Mouse (Mus musculus): ENCODE results near the gene Prdm16.

The Prdm16 gene

DNA sequence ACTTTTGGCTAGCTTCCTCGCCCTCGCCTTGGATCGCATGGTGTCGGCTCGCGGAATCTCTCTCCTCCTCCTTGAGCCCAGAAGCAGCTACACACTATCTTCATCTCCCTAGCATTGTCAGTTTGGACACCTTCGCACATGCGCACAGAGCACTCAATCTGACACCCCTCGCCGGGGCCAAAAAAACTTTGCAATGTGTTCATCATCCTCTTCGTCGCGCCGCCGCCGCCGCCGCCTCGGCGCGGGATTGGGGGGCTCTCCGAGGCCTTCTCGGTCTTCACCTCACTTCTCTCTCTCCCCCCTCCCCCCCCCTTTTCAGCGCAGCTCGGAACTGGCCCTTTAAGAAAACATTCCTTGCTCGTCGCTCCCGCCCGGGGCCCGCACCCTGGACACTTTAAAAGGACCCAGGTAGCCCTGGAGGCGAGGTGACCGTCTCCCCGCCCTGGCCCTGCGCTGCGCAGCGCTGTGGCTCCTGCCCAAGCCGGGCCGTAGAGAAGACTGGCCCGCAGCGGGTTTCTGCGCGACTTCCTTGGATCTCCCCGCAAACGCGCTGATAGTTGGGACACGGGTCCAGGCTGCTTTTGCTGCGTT lies at the start of gene Prdm16:
Gene Prdm16, minus strand, starts transcription at position 153 of the 591 bp plus-strand sequence.
- Histone ChIP-seq H3K9me3 (ENCODE audit: low read length) (no peaks in the 10 kb centered on the region), H3K27me3 (ENCODE audit: insufficient read depth, low read length) (peaks cover 94% of the 10 kb centered on the region), H3K4me1 (replicated peaks; ENCODE audit: low read depth, low read length) (peaks cover 53% of the 10 kb centered on the region), H3K36me3 (ENCODE audit: insufficient read depth, low read length) (no peaks in the 10 kb centered on the region), H3K4me3 (replicated peaks; ENCODE audit: low read length) (peak within 1 kb of the TSS; percentile 77)
- TF ChIP-seq POU5F1 (IDR thresholded peaks at IDR 0.05; ENCODE audit: borderline replicate concordance, low read length) (no peak), CTCF (conservative IDR thresholded peaks at IDR 0.05; ENCODE audit: low read length) (no peak), NANOG (IDR thresholded peaks at IDR 0.05; ENCODE audit: borderline replicate concordance, low read length) (no peak)

DNA sequence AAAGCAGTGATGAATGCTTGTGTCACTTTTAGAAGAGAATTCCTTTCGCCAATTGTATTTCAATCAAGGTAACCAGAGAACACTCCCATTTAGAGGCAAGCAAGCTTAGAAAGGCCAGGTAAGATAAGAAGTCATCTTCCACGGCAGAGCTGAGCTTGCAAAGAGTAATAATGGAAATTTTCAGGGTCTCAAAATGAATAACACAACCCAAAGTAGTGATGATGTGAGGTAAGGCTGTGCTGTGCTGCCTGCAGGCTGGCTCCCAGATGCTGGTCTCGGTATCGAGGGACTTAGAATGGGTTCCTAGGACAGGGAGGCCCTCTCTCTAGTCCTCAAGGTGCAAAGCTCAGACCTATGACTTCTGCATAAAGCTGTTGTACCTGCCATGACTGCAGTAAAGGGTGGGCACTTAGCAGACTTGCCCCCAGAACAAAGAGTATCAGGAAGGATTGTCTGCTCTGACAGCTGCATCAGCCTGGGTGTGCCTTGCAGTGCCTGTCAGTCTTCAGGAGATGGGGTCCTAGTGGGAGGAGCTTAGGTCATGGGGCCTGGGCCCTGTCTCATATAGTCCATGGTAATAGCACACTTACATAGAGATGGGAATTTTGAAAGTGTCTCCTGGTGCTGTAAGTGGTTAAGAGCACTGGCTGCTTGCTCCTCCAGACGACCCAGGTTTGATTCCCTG lies 46.5 kb upstream of the Prdm16 start:
- H3K4me3 ChIP-seq (replicated peaks; ENCODE audit: low read length), result peak overlapping the region; percentile 39
- H3K9me3 ChIP-seq (ENCODE audit: low read length), result peaks cover 14% of the 10 kb centered on the region
- TF ChIP-seq NANOG (IDR thresholded peaks at IDR 0.05; ENCODE audit: borderline replicate concordance, low read length), result no peak
- H3K27me3 ChIP-seq (ENCODE audit: insufficient read depth, low read length), result peaks cover 5% of the 10 kb centered on the region; the same call in 1 of the 2 replicates
- no peaks in the 10 kb centered on the region for H3K36me3 ChIP-seq (ENCODE audit: insufficient read depth, low read length)
- H3K4me1 ChIP-seq (replicated peaks; ENCODE audit: low read depth, low read length), result peaks cover 60% of the 10 kb centered on the region

DNA sequence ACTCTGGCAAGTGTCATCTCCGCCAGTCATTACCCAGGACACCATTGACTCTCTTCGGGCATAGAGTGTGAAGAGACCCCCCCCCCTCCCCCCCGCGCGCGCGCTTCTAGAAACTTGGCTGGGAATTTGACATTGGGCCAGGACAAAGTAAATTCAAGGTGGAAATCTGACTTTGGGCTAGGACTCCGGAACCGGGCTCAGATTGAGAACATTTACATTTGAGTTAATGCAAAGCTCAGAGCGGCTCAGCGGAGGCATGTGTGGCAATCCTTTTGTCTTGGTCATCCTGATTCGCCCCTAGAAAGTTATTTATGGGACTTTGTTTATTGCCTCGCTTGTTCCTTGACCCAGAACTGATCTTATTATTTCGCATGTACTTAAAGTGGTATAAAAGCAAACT lies 45.6 kb upstream of the Prdm16 start:
- Histone ChIP-seq H3K4me3 (replicated peaks; ENCODE audit: low read length) (peak overlapping the region; percentile 39; the same call in 1 of the 2 replicates), H3K36me3 (ENCODE audit: insufficient read depth, low read length) (no peaks in the 10 kb centered on the region), H3K9me3 (ENCODE audit: low read length) (peaks cover 10% of the 10 kb centered on the region; the same call in 1 of the 2 replicates), H3K27me3 (ENCODE audit: insufficient read depth, low read length) (no peaks in the 10 kb centered on the region), H3K4me1 (replicated peaks; ENCODE audit: low read depth, low read length) (peaks cover 63% of the 10 kb centered on the region)
- TF ChIP-seq CTCF (conservative IDR thresholded peaks at IDR 0.05; ENCODE audit: low read length) (no peak), POU5F1 (IDR thresholded peaks at IDR 0.05; ENCODE audit: borderline replicate concordance, low read length) (no peak), NANOG (IDR thresholded peaks at IDR 0.05; ENCODE audit: borderline replicate concordance, low read length) (no peak)

DNA sequence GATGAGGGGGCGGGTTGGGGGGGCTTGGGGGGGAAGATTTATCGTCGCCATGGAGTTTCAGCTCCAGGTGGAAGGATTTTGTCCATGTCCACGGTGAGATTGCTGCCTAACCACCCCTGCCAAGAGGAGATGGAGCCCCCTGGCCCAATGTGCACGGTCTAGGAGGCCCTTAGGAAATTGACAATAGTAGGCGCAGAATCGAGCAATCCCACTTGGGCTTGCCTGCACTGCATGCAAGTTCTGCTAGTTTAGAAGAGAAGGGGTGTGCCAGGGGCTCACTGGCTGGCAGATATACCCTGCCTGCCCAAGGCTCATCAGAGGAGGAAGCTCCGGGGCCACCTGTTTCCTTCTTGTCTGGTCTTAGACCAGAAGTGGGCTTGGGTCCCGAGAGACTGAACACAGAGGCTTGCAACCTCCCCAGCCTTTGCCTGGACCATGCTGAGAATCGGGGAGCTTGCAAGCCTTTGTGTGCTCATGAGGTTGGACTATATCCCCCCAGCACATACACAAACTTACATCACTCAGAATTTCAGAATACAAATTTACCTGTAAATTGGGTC lies 38.8 kb upstream of the Prdm16 start:
- no peak for TF ChIP-seq CTCF (conservative IDR thresholded peaks at IDR 0.05; ENCODE audit: low read length)
- no peak for TF ChIP-seq POU5F1 (IDR thresholded peaks at IDR 0.05; ENCODE audit: borderline replicate concordance, low read length)
- no peak for TF ChIP-seq NANOG (IDR thresholded peaks at IDR 0.05; ENCODE audit: borderline replicate concordance, low read length)
- Histone ChIP-seq H3K9me3 (ENCODE audit: low read length) (no peaks in the 10 kb centered on the region), H3K4me3 (replicated peaks; ENCODE audit: low read length) (0 out of 2 replicates have a peak overlapping the region, but pooled peaks have one; percentile 20), H3K36me3 (ENCODE audit: insufficient read depth, low read length) (no peaks in the 10 kb centered on the region), H3K4me1 (replicated peaks; ENCODE audit: low read depth, low read length) (peaks cover 84% of the 10 kb centered on the region), H3K27me3 (ENCODE audit: insufficient read depth, low read length) (peaks cover 8% of the 10 kb centered on the region)

DNA sequence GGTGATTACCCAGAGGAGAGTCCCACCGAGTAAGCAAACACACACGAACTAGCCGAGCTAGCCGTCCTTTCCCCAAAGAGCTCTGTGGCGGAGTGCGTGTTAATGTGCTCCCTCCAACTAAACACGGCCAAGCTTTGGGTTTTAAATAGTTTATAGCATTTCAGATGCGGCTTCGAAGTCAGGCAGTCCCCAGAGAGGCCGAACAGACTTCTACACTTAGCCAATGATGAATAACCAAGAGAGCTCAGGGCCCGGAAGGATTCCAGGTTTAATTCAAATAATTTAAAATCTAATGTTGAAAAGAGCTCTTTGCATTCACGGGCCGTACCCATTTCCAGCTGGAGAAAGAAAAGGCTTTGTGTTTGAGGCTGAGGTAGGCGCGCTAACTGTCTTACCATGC lies 38.3 kb upstream of the Prdm16 start:
- Histone ChIP-seq H3K36me3 (ENCODE audit: insufficient read depth, low read length) (no peaks in the 10 kb centered on the region), H3K27me3 (ENCODE audit: insufficient read depth, low read length) (peaks cover 8% of the 10 kb centered on the region), H3K4me1 (replicated peaks; ENCODE audit: low read depth, low read length) (peaks cover 80% of the 10 kb centered on the region), H3K4me3 (replicated peaks; ENCODE audit: low read length) (peak overlapping the region; percentile 35; the same call in 1 of the 2 replicates), H3K9me3 (ENCODE audit: low read length) (no peaks in the 10 kb centered on the region)
- TF ChIP-seq NANOG (IDR thresholded peaks at IDR 0.05; ENCODE audit: borderline replicate concordance, low read length) (no peak), POU5F1 (IDR thresholded peaks at IDR 0.05; ENCODE audit: borderline replicate concordance, low read length) (no peak), CTCF (conservative IDR thresholded peaks at IDR 0.05; ENCODE audit: low read length) (no peak)

DNA sequence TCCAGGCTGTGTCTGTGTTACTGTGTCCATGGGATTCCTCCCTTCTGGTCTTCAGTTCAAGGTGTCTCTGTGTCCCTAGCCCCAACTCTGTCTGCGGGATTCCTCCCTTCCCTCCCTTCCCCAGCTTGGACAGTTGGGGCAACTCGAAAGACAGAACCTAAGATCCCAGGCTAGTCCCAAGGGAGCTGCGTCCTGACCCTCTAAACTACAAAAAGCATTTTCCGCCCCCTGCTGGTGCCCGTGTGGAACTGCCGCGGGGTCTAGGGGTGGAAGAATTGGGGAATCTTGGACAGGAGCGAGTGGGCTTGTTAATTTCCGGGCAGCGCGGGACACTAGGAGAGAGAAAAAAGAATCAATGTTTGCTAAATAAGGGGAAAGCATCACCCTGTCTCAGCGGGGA lies 37.9 kb upstream of the Prdm16 start:
- no peaks in the 10 kb centered on the region for H3K9me3 ChIP-seq (ENCODE audit: low read length)
- no peaks in the 10 kb centered on the region for H3K36me3 ChIP-seq (ENCODE audit: insufficient read depth, low read length)
- H3K4me1 ChIP-seq (replicated peaks; ENCODE audit: low read depth, low read length), result peaks cover 76% of the 10 kb centered on the region
- no peak for TF ChIP-seq NANOG (IDR thresholded peaks at IDR 0.05; ENCODE audit: borderline replicate concordance, low read length)
- TF ChIP-seq POU5F1 (IDR thresholded peaks at IDR 0.05; ENCODE audit: borderline replicate concordance, low read length), result no peak
- TF ChIP-seq CTCF (conservative IDR thresholded peaks at IDR 0.05; ENCODE audit: low read length), result peak; percentile 99
- peak overlapping the region; percentile 35; the same call in 1 of the 2 replicates for H3K4me3 ChIP-seq (replicated peaks; ENCODE audit: low read length)
- peaks cover 8% of the 10 kb centered on the region for H3K27me3 ChIP-seq (ENCODE audit: insufficient read depth, low read length)

DNA sequence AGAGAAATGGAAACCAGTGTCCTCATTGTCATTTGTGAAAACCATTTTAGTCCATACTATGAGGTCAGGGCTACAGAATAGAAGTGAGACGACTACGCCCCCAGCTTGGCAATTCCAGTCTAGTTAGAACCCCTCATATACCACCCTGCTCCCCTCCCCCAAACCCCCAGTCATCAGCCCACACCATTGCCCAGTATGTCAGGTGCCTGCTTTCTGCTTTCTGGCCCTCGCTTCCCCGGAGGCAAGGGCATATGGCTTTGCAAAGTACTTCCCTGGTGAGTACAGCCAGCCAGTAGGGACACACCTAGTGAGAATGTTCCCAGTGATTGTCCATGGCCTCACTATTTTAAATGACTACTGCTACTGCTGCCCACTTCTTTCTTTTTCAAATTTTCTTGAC lies 37.3 kb upstream of the Prdm16 start:
- TF ChIP-seq POU5F1 (IDR thresholded peaks at IDR 0.05; ENCODE audit: borderline replicate concordance, low read length), result no peak
- TF ChIP-seq CTCF (conservative IDR thresholded peaks at IDR 0.05; ENCODE audit: low read length), result no peak
- no peak for TF ChIP-seq NANOG (IDR thresholded peaks at IDR 0.05; ENCODE audit: borderline replicate concordance, low read length)
- Histone ChIP-seq H3K36me3 (ENCODE audit: insufficient read depth, low read length) (no peaks in the 10 kb centered on the region), H3K4me1 (replicated peaks; ENCODE audit: low read depth, low read length) (peaks cover 70% of the 10 kb centered on the region), H3K4me3 (replicated peaks; ENCODE audit: low read length) (peak overlapping the region; percentile 35; the same call in 1 of the 2 replicates), H3K9me3 (ENCODE audit: low read length) (no peaks in the 10 kb centered on the region), H3K27me3 (ENCODE audit: insufficient read depth, low read length) (peaks cover 11% of the 10 kb centered on the region)

DNA sequence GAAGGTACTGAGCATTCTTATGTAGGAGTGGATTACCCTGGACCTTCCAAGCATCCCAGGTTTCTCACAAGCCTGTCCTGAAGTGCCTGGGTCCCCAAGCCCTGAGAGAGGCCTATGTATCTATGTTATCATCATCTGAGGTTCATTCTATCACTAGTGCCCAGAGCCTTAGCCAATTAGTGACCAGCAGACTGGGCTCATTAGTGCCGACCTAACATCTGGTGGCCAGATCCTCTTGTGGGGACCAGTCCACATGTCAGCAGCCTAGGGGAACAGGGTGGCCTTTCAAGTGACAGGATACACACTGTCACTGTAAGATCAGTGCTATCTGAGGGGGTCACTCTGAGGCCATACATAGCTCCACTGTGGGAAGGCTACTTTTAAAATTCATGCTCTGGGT lies 35.4 kb upstream of the Prdm16 start:
- H3K9me3 ChIP-seq (ENCODE audit: low read length), result no peaks in the 10 kb centered on the region
- no peaks in the 10 kb centered on the region for H3K36me3 ChIP-seq (ENCODE audit: insufficient read depth, low read length)
- no peak for TF ChIP-seq NANOG (IDR thresholded peaks at IDR 0.05; ENCODE audit: borderline replicate concordance, low read length)
- TF ChIP-seq CTCF (conservative IDR thresholded peaks at IDR 0.05; ENCODE audit: low read length), result no peak
- TF ChIP-seq POU5F1 (IDR thresholded peaks at IDR 0.05; ENCODE audit: borderline replicate concordance, low read length), result no peak
- peaks cover 57% of the 10 kb centered on the region for H3K4me1 ChIP-seq (replicated peaks; ENCODE audit: low read depth, low read length)
- peaks cover 21% of the 10 kb centered on the region for H3K27me3 ChIP-seq (ENCODE audit: insufficient read depth, low read length)
- H3K4me3 ChIP-seq (replicated peaks; ENCODE audit: low read length), result no peak overlapping the region

All from E14TG2a.4 (cell line).